Mouse (Mus musculus): ENCODE measurements around the gene Vmn1r13.
"Not testable (repeated sequence)": the region's sequence is repeated elsewhere in the genome, so short reads cannot be mapped to it uniquely, and the experiment has no call there.

The Vmn1r13 gene

GRCm38 (mm10) chr6:57202990-57203389, at the start of gene Vmn1r13:
Gene Vmn1r13 (plus strand): TSS chr6:57203290.
- not testable (repeated sequence) for DNase-seq (ENCODE audit: low spot score in 2 of 2)

GRCm38 (mm10) chr6:57156619-57157018, 46.5 kb upstream of the Vmn1r13 start, which contains the start of gene Vmn1r12:
Gene Vmn1r12 (plus strand): TSS chr6:57156919.
- DNase-seq (ENCODE audit: low spot score in 2 of 2): no peak

- DNase-seq (ENCODE audit: low spot score in 2 of 2): not testable (repeated sequence)
These were observed 13.1 kb upstream of the Vmn1r13 start for GRCm38 (mm10) chr6:57190016-57190415.

- DNase-seq (ENCODE audit: low spot score in 2 of 2): no peak
These were observed 28.3 kb downstream of the Vmn1r13 start, which contains the start of gene Vmn1r14 for GRCm38 (mm10) chr6:57231386-57231785. Gene Vmn1r14 (plus strand): TSS chr6:57231686.

- no peak for DNase-seq (ENCODE audit: low spot score in 2 of 2)
These were observed 54.6 kb downstream of the Vmn1r13 start, which contains the start of gene Vmn1r15 for GRCm38 (mm10) chr6:57257652-57258051. Gene Vmn1r15 (plus strand): TSS chr6:57257952.

GRCm38 (mm10) chr6:57260990-57261389, 57.9 kb downstream of the Vmn1r13 start:
- DNase-seq (ENCODE audit: low spot score in 2 of 2): no peak

Data from frontal cortex, postnatal 14 days (tissue).